Mouse (Mus musculus): ENCODE measurements around the gene Itpr3.
A peak's percentile ranks its signal among the peaks of the same experiment; 100 is the strongest.

Itpr3 gene

DNA sequence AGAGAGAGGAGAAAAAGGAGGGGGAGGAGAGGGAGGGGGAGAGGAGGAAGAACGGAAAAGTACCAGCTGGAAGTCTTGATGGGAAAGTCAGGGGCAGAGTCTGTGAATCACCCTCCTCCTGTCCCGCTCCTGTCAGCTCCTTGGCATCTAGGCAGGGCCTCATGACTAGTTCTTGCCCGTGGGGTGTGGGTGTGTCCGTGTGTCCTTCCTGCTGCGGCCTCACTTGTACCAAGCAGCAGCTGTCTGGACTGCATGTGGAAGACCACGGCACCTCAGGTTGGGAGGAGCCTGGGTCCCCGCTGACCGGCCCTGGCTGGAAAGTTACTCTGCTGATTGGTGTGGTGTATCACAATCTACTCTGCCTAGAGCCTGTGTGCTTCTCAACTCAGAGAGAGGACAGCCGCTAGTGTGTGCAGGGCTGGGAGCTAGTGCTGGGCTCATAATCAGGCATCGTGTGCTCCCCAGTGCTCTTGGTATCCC is 84.9 kb downstream of the Itpr3 start:
- no peak for DNase-seq (ENCODE audit: low read depth, low spot score)

DNA sequence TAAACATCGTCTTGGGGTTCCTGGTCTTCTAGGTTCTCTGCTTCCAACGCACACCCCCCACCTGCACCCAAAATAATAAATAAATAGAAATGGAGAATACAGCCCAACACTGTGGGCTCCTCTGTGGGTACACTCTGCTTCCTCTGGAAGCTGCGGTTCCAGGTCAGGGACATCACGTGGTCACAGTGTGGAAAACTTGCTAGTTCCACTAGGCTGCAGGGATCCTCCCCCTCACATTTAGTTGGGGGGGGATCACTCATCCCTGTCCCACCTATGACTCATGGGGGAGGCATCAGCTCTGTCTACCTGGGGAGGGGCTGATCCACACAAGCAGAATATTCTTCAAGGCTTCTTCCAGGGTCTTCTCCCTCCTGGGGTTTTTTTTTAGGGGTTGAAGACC is 87.0 kb downstream of the Itpr3 start:
- no peak for DNase-seq (ENCODE audit: low read depth, low spot score)

DNA sequence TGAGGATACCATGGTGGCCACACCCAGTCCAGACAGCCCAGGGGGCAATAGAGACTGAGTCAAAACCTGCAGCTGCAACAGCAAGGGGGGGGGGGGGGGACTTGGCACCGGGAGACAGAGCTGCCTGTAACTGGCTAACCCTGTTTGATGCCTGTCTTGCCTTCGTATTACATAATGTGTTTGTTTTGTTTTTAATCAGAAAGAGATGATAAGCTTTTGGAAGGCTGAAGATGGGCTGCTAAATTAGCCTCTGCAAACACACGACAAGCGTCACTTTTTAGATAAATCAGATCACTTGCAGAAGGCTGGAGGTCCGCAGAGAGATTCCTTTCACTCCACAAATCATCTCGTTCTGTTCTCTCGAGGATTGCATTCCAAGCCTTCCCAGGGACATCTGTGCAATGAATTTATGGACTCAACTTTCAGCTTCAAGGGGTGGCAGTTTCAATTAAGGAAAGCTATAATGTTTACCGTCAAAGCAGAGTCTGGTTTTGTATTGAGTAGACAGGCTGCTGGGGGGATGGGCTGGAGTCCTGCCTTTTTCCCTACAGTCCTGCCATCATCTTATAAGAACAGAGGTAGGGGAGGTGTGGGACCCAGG is 89.3 kb downstream of the Itpr3 start:
- DNase-seq (ENCODE audit: low read depth, low spot score): no peak

DNA sequence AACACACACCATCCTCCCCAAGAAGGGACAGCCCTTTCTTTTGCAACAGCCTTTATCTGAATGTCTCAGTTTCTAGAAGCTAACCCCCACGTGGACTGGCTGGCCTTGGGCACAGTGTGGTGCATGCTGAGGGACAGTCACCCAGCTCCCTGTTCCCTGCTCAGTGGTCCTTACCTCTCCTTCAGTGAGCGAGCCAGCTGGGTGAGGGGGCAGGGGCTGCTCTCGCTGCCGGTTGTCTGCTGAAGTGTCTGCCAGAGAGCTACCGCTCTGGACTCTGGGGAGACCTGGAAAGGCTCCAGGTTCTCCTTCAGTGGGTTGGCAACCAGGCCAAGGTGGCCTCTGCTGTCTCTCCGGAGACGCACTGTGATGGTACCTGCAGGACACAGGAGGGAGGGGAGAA is 93.8 kb downstream of the Itpr3 start:
- no peak for DNase-seq (ENCODE audit: low read depth, low spot score)

DNA sequence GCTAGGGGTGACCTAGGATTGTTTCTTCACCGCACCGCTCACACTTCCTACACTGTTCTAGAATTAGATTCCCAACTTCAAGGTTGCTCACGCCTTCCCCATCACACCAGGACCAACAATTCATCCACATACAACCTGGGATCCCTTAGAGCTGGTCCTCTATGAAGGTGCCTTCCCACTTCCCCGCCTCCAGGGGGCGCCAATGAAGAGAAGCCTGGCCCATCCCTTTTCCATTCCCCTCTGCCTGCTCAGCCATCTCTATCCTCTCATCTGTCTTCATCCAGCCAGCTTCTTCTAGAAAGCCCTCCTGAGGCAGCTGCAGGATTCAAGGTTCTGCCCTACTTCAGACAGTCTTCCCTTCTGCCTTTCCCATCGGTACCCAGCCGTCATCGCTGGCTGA is 94.3 kb downstream of the Itpr3 start:
- peak; percentile 62 for DNase-seq (ENCODE audit: low read depth, low spot score)

DNA sequence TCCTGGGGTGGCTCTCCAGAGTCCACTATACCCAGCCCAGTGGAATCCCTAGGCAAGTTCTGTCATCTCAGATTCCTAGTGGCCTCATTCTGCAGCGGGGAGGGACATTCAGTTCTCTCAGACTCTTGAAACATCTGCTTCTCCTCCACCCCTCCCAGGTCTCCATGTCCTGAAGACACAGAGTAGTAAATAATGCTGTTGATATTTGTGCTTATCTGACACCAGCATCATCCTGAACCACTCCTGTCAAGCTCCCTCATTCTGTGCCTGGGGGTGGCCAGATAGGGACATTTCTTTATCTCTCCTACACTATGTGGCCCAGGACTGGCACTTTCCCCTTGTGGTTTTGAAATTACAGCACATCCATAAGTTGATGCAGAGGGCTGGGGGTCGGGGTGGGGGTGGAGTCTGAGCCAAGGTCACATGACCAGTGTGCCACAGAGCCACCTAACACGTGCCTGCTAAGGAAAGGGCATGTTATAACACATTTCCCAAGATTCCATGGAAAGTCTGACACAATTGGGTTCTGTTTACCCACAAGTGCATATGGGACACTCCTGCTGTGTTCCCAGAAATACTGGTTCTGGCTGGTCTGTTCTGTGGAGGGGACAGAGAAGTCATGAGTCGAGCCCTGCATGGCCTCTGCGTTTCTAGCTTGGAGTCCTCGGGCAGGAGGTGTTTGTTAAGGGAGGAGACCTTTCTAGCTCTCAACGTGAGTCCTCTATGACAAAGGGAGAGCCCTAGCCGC is 96.0 kb downstream of the Itpr3 start:
- no peak for DNase-seq (ENCODE audit: low read depth, low spot score)

DNA sequence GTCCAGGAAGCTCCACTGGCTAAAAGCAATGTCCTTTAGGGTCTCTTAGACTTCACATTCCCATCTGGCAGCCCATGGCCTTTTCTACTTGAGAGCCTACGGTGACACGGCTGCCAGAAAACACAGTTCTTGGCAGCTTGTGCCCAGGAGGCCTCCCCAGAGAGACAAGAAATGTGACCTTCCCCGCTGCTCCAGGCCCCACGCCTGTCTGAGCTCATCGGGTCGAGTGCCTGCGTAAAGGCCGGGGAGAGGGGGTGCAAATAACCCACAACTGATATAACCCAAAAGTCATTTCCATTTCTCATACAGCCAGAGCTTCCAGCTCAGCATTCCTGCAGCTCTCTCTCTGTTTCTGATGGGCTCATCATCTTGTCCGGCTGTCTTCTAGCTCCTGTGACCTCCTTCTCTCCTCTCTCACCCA is 96.7 kb downstream of the Itpr3 start:
- DNase-seq (ENCODE audit: low read depth, low spot score): no peak

DNA sequence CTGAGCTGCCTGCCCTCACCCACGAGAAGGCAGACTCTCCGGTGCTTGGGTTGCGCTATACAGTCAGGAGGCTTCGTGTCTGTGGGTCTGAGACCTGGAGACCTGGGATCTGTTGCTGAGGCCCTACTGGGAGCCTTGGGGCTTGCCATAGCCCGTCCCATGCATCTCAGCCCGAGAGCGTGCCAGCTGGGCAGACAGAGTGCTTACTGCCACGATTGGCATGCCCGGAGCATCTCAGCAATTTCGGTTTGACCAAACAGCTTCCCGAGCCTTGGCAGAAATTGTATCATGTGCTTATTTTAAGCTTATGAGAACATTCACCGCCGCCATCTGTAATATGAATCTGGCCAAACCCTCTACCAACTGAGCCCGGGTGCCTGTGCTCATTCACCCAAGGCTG is 97.2 kb downstream of the Itpr3 start:
- DNase-seq (ENCODE audit: low read depth, low spot score): no peak

DNA sequence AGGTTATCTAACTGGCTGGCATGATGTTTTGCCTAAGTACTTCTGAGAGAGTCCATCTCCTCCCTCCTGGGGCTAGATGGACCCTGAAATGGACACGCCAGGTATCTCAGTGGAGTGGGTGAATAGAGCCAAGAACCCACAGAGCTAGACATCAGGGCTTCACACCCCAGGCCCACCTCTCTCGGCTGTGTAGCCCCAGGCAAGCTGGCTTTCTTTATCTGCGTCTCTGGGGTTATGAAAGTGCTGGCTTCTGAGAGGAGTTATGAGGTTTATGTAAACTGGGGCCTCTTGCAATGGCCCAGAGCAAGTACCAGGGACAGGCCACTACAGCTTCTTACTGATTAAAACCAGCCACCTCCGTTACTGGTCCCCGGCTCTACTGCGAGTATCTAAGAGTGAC is 97.8 kb downstream of the Itpr3 start:
- no peak for DNase-seq (ENCODE audit: low read depth, low spot score)

DNA sequence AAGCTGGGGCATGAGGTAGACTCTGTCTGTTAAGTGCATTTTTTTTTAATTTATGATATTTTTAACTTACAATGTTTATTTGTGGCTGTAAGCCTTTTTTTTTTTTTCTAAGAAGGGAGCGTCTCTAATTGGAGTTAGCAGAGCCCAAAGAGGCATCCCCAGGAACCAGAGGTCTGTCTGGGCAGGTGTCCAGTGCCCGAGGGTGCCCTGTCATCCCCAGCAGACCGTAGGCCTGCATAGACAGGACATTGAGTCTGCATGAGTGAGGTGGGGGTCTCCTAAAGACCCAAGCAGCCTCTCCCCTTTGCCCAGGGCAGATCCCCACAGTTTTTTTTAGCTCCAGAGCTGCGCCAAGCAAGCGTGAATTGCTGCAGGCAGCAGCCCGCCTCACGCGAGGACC is 98.6 kb downstream of the Itpr3 start:
- DNase-seq (ENCODE audit: low read depth, low spot score): no peak

DNA sequence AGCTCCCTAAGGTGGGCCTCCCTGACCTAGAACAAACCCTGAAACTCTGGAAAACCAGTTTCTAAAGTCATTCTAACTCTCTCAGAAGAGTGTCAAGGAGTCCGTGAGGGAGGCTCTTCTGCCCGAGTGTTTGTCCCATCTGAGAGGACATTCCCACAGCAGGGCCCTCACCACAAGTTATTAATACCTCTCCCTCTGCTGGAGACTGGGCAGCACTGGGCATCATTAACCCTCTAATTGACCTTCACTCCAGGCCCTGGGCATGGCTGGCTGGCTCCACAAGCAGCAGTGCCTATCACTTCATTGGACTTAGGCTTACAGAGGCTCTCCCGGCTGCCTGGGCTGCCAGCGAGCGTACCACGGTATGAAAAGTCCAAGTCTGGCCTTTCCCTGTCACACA is 101.3 kb downstream of the Itpr3 start:
- no peak for DNase-seq (ENCODE audit: low read depth, low spot score)

DNA sequence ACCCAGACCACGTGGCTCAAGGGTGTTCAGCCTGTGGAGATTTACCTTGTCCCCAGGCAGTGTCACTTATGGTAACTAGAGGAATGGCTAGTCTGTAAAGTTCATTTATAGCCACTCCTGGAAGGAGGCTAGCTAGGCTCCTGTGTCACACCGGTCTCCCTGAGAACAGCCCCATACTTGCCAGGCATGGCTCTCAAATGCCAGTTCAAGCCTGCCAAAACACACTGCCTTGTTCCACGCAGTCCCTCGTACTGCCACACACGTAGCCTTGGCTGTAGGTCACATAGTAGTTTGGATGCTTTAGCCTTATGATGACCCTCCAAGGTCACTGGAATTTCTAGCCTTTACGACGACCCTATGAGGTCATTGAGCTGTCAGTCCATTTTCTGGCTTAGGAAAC is 102.1 kb downstream of the Itpr3 start:
- DNase-seq (ENCODE audit: low read depth, low spot score): no peak

DNA sequence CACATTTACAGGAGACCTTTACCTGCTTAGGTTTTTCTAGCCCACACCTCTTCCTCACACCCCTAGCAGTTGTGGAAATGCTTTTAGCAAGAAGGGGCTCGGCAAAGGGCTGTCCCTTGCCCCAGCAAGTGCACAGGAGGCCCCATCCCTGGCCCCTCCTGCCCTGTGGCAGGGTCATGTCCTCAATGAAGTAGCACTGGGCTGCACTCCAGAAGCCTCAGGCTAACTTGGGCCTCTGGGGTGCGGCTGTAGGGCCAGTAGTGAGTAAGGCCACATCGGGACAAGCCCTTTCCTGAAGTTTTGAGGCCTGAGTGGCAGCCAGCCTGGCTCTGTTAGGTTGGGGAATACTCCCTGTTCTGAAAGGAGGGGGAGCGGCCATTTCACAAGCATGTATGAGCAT is 103.8 kb downstream of the Itpr3 start:
- no peak for DNase-seq (ENCODE audit: low read depth, low spot score)

DNA sequence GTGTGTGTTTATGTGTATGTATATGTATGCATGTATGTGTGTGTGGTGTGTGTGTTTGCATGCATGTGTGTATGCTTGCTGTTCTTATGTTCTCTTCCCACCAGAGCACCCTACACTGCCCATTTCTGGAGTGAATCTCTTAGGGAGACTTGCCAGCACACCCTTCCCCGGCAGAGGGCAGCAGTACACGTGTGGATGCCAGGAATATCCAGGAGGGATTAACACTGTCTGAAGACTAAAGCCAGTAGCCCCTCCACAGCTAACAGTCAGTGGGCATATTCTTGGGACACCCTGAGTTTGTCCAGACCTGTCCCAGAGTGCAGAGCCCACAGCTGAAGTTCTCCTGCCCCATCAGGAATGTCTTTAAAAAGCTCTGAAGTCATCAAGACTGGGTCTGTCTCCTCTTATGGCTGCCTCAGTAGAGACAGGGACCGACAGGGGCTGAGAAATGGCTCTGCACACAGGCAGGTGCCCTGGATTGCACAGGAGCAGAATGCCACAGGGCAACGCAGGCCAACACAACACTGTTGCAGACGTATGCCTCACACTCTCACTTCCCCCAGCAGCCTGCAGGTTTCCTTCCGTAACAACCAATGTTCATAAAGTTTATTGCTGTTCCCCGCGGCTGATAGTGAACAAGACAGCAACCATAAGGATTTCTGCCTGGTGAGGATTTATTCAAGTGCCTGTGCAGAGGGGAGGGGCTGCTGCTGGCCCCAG is 108.1 kb downstream of the Itpr3 start:
- no peak for DNase-seq (ENCODE audit: low read depth, low spot score)

DNA sequence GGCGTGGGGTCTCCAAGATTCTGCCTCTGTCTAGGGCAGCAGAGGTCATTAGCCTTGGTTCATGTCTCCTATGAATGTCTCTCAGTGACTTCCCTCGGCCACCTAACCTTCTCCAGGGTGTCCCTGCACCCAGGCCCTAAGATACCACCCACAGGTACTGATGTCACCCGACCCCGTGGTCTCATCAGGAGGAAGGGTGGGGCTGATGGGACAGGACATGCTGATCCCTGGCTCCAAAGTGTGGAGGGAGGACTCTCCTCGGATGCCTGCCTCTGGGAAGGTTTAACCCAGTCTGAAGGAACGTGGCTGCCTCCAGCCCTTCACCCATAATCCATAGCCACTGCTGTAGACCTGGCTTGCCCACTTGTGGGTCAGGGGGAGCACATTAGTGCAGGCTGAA is 109.8 kb downstream of the Itpr3 start:
- DNase-seq (ENCODE audit: low read depth, low spot score): no peak

DNA sequence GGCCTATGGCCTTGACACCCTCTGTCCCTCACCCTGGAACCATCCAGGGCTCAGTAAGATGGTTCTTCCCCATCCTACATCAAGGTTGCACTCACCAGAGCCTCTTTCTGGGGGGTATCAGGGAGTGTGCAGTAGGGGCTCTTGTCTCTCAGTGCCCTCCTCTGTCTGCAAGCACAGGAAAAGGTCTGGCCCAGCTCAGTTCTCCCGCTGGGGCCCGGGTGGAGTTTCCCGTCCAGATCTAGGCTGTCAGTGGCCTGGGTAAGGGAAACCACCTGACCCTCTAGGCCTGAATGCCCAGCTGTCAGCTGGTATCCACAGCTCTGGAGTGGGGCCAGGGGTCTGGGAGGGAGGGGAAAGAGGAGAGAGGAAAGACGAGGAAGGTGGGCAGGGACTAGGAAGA is 110.4 kb downstream of the Itpr3 start, which contains the start of gene Ip6k3:
Gene Ip6k3 (minus strand): TSS at position 251 of the 400 bp plus-strand sequence.
- DNase-seq (ENCODE audit: low read depth, low spot score): no peak

DNA sequence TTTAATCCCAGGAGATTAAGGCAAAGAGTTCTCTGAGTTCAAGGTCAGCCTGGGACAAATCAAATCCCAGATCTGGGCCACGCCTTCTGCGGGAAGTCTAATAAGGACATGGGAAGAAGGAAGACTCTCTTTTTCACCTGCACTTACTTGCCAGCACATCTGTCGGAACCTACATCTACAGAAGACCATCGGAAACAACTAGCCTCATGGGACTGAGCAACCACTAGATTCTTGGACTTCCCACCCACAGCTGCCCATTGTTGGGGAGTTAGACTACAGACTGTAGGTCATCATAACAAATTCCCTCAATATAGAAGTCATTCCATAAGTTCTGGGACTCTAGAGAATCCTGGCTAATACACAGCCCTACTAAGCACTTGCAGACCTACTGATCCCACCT is 111.5 kb downstream of the Itpr3 start:
- no peak for DNase-seq (ENCODE audit: low read depth, low spot score)

DNA sequence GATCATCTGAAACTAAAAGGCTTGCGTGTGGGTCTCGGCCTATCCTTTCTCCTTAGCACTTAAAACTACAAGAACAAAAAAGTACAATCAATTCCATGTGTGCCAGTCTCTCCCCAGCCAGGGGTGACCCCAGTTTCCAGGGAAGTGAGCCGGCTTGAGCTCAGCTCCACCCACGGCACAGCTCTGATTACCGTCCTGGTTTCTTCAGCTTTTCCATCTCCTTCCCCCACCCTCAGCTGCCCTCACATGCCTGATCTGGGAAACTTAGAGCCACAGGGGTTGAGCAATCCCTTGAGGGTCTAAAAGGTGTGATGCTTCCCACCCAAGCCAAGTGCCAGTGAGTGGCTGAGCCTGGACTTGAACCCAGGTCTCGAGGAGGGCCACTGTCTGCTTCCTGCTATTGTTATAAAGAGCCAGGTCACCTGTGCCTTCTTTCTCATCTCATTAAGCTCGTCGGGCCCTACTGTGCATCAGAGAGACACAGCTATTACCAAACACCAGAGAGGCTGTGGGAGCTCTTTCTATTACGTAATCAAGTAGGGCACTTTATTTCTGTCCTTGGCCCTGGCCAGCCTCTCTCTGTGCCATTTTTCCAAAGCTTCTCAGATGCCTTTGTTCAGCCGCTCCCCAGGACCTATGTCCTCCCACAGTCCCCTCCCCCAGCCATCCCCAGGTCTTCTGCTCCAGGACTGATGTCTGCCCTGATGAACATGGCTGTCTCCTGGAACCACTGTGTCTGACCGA is 113.0 kb downstream of the Itpr3 start:
- no peak for DNase-seq (ENCODE audit: low read depth, low spot score)

DNA sequence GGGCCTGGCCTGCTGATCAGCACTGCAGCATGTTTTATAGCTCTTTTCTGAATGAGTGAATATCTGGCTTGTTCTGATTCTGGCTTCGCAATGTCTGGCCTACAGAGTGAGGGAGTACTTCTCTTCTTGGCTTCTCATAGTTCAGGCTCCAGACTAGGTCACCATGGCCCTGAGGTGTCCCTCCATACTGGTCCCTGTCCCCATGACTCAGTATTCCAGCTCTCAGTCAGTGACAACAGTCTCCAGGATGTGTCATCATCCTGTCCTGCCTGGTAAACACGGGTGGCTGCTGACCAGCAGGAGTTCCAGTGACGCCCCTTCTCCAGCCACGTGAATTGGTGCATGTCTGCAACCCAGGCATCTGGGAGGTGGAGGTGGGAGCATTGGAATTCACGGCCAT is 114.0 kb downstream of the Itpr3 start:
- DNase-seq (ENCODE audit: low read depth, low spot score): no peak
